Mouse (Mus musculus): ENCODE measurements at regions not wholly inside any gene's neighbourhood (a gene's known extent, or its start where the extent isn't known, plus 50 kb on each side); places are given as distances from the start of the nearest gene placed in this dataset.

- H3K4me3 ChIP-seq (ENCODE audit: low read depth, low read length) = no peak overlapping the region
- WGBS = 70% methylated on average over 4 of the region's 4 CpGs
- no peak for TF ChIP-seq CTCF (IDR thresholded peaks at IDR 0.05; ENCODE audit: extremely low read depth, insufficient read length, insufficient replicate concordance, low read depth, low read length)
- TF ChIP-seq POLR2A (IDR thresholded peaks at IDR 0.05; ENCODE audit: low read depth, low read length) = no peak
- no peaks in the 10 kb centered on the region for H3K27me3 ChIP-seq (ENCODE audit: control insufficient read depth, insufficient read depth, low read length)
- H3K36me3 ChIP-seq (ENCODE audit: control insufficient read depth, insufficient read depth, low read length) = no peaks in the 10 kb centered on the region
- no peak overlapping the region for H3K27ac ChIP-seq (ENCODE audit: insufficient read depth, low read depth, low read length)
- no peaks in the 10 kb centered on the region for H3K4me1 ChIP-seq (ENCODE audit: control insufficient read depth, insufficient read depth, insufficient read length, low read length)
Measured at GRCm38 (mm10) chr9:68372726-68373125, 280.9 kb upstream of the Rora start.

GRCm38 (mm10) chr9:68376222-68376621 lies 277.4 kb upstream of the Rora start:
- Histone ChIP-seq H3K4me1 (ENCODE audit: control insufficient read depth, insufficient read depth, insufficient read length, low read length) (no peaks in the 10 kb centered on the region), H3K4me3 (ENCODE audit: low read depth, low read length) (no peak overlapping the region), H3K36me3 (ENCODE audit: control insufficient read depth, insufficient read depth, low read length) (no peaks in the 10 kb centered on the region), H3K27me3 (ENCODE audit: control insufficient read depth, insufficient read depth, low read length) (no peaks in the 10 kb centered on the region), H3K27ac (ENCODE audit: insufficient read depth, low read depth, low read length) (no peak overlapping the region)
- no peak for TF ChIP-seq CTCF (IDR thresholded peaks at IDR 0.05; ENCODE audit: extremely low read depth, insufficient read length, insufficient replicate concordance, low read depth, low read length)
- no peak for TF ChIP-seq POLR2A (IDR thresholded peaks at IDR 0.05; ENCODE audit: low read depth, low read length)
- 78% methylated on average over 1 of the region's 1 CpGs for WGBS

GRCm38 (mm10) chr9:68381871-68382270 lies 271.7 kb upstream of the Rora start:
- Histone ChIP-seq H3K27ac (ENCODE audit: insufficient read depth, low read depth, low read length) (no peak overlapping the region), H3K4me1 (ENCODE audit: control insufficient read depth, insufficient read depth, insufficient read length, low read length) (no peaks in the 10 kb centered on the region), H3K4me3 (ENCODE audit: low read depth, low read length) (no peak overlapping the region), H3K36me3 (ENCODE audit: control insufficient read depth, insufficient read depth, low read length) (no peaks in the 10 kb centered on the region), H3K27me3 (ENCODE audit: control insufficient read depth, insufficient read depth, low read length) (no peaks in the 10 kb centered on the region)
- WGBS = 81% methylated on average over 6 of the region's 6 CpGs
- TF ChIP-seq CTCF (IDR thresholded peaks at IDR 0.05; ENCODE audit: extremely low read depth, insufficient read length, insufficient replicate concordance, low read depth, low read length) (no peak), POLR2A (IDR thresholded peaks at IDR 0.05; ENCODE audit: low read depth, low read length) (no peak)

GRCm38 (mm10) chr9:68400930-68401329 lies 252.7 kb upstream of the Rora start:
- no peaks in the 10 kb centered on the region for H3K36me3 ChIP-seq (ENCODE audit: control insufficient read depth, insufficient read depth, low read length)
- no peaks in the 10 kb centered on the region for H3K27me3 ChIP-seq (ENCODE audit: control insufficient read depth, insufficient read depth, low read length)
- 73% methylated on average over 4 of the region's 4 CpGs for WGBS
- no peak overlapping the region for H3K4me3 ChIP-seq (ENCODE audit: low read depth, low read length)
- no peak overlapping the region for H3K27ac ChIP-seq (ENCODE audit: insufficient read depth, low read depth, low read length)
- H3K4me1 ChIP-seq (ENCODE audit: control insufficient read depth, insufficient read depth, insufficient read length, low read length) = no peaks in the 10 kb centered on the region
- TF ChIP-seq CTCF (IDR thresholded peaks at IDR 0.05; ENCODE audit: extremely low read depth, insufficient read length, insufficient replicate concordance, low read depth, low read length) = no peak
- TF ChIP-seq POLR2A (IDR thresholded peaks at IDR 0.05; ENCODE audit: low read depth, low read length) = no peak

GRCm38 (mm10) chr9:68402176-68402845 lies 251.3 kb upstream of the Rora start:
- no peak overlapping the region for H3K4me3 ChIP-seq (ENCODE audit: low read depth, low read length)
- TF ChIP-seq CTCF (IDR thresholded peaks at IDR 0.05; ENCODE audit: extremely low read depth, insufficient read length, insufficient replicate concordance, low read depth, low read length) (no peak), POLR2A (IDR thresholded peaks at IDR 0.05; ENCODE audit: low read depth, low read length) (no peak)
- WGBS = 69% methylated on average over 8 of the region's 8 CpGs
- H3K27ac ChIP-seq (ENCODE audit: insufficient read depth, low read depth, low read length) = no peak overlapping the region
- no peaks in the 10 kb centered on the region for H3K4me1 ChIP-seq (ENCODE audit: control insufficient read depth, insufficient read depth, insufficient read length, low read length)
- no peaks in the 10 kb centered on the region for H3K27me3 ChIP-seq (ENCODE audit: control insufficient read depth, insufficient read depth, low read length)
- no peaks in the 10 kb centered on the region for H3K36me3 ChIP-seq (ENCODE audit: control insufficient read depth, insufficient read depth, low read length)

- Histone ChIP-seq H3K27ac (ENCODE audit: insufficient read depth, low read depth, low read length) (no peak overlapping the region), H3K4me3 (ENCODE audit: low read depth, low read length) (no peak overlapping the region), H3K36me3 (ENCODE audit: control insufficient read depth, insufficient read depth, low read length) (no peaks in the 10 kb centered on the region), H3K27me3 (ENCODE audit: control insufficient read depth, insufficient read depth, low read length) (no peaks in the 10 kb centered on the region), H3K4me1 (ENCODE audit: control insufficient read depth, insufficient read depth, insufficient read length, low read length) (no peaks in the 10 kb centered on the region)
- 87% methylated on average over 3 of the region's 3 CpGs for WGBS
- TF ChIP-seq CTCF (IDR thresholded peaks at IDR 0.05; ENCODE audit: extremely low read depth, insufficient read length, insufficient replicate concordance, low read depth, low read length) (no peak), POLR2A (IDR thresholded peaks at IDR 0.05; ENCODE audit: low read depth, low read length) (no peak)
Measured at GRCm38 (mm10) chr9:68402981-68403380, 250.6 kb upstream of the Rora start.

- no peaks in the 10 kb centered on the region for H3K36me3 ChIP-seq (ENCODE audit: control insufficient read depth, insufficient read depth, low read length)
- 77% methylated on average over 4 of the region's 4 CpGs for WGBS
- no peak overlapping the region for H3K27ac ChIP-seq (ENCODE audit: insufficient read depth, low read depth, low read length)
- H3K4me3 ChIP-seq (ENCODE audit: low read depth, low read length) = no peak overlapping the region
- no peaks in the 10 kb centered on the region for H3K27me3 ChIP-seq (ENCODE audit: control insufficient read depth, insufficient read depth, low read length)
- no peaks in the 10 kb centered on the region for H3K4me1 ChIP-seq (ENCODE audit: control insufficient read depth, insufficient read depth, insufficient read length, low read length)
- TF ChIP-seq CTCF (IDR thresholded peaks at IDR 0.05; ENCODE audit: extremely low read depth, insufficient read length, insufficient replicate concordance, low read depth, low read length) = no peak
- no peak for TF ChIP-seq POLR2A (IDR thresholded peaks at IDR 0.05; ENCODE audit: low read depth, low read length)
Measured at GRCm38 (mm10) chr9:68403516-68403915, 250.1 kb upstream of the Rora start.

Data from small intestine, adult 2 months (tissue).